Mouse (Mus musculus): ENCODE results near the gene Ak4.

Ak4 gene

DNA sequence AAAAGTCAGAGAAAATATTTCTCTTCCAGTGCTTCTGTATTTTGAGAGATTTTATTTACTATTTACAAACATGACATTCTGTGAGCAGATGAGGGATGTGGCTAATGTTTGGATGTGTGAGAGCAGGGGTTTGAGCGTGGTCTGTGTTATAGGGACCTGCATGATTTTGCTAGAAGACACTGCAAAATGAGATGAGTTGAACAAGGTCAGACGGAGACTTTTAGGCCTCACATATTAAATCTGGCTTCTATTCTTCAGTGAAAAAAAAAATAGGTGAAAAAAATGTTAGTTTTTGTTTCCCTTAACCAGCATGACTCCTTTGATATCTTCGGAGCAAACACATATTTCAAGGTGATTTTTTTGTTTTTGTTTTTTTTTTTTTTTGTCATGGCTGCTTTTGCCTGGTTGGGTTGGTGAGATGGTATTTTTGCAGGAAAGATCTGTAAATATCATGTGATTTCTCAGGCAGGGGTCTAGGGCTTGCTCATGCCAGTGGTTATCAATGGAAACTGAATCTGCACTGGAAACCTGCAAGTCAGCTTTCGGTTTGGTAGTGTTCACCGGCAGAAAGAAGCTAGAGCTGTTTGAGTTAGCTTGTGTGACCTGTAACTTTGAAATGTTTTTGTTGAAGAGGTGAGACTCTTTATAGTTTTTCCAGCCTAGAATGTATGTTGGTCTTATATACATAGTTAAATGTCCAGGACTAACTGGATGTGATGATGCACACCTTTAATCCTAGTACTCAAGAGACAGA lies 92.9 kb downstream of the Ak4 start:
- DNase-seq (ENCODE audit: low read depth, low spot score) = no peak

DNA sequence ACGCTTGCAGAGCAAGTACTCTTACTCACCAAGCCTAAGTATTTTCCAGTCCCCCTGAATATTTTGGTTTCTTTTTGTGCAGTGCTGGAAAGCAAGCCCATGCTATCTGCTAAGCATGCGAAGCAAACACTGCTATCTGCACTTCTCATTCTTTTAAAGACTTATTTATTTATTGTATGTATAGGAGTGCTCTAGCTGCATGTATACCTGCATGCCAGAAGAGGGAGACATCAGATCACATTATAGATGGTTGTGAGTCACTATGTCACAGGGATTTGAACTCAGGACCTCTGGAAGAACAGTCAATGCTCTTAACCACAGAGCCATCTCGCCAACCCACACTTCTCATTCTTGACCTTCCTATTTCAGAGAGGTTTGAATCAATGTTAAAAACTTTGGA lies 94.2 kb downstream of the Ak4 start:
- DNase-seq (ENCODE audit: low read depth, low spot score) = no peak

DNA sequence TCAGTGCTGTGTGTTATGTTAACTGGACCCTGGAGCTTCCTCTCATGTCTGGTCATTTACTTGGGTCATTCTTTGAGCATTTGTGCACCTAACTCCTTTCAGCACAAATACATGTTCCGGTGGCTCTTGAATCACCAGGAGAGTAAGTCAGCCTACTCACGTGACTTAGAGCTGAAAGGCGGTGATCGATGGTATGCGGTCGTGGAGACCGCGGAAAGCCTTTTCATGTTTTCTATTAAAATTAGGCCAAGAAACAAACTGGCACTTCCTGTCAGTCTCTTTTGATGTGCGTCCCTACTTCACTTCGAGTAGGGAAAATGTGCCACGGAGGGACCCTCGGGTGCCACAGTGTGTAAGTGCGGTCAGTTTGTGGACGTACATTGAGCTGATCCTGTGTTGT lies 96.8 kb downstream of the Ak4 start:
- DNase-seq (ENCODE audit: low read depth, low spot score) = no peak

Data from telencephalon, adult 2 months (tissue).